Mouse (Mus musculus): ENCODE measurements around the gene Sh2d7.

- TF ChIP-seq ZMIZ1 (IDR thresholded peaks at IDR 0.05; ENCODE audit: low read depth, low read length), result no peak
- no peak for TF ChIP-seq CTCF (IDR thresholded peaks at IDR 0.05 in 2 of 3, conservative IDR thresholded peaks at IDR 0.05 in 1 of 3; ENCODE audit: control insufficient read depth in 1 of 3, insufficient read depth in 1 of 3, low read depth in 2 of 3, low read length in 3 of 3, poor library complexity in 1 of 3, severe bottlenecking in 1 of 3)
- no peak for TF ChIP-seq JUND (IDR thresholded peaks at IDR 0.05; ENCODE audit: low read depth, low read length)
- TF ChIP-seq ZC3H11A (IDR thresholded peaks at IDR 0.05; ENCODE audit: low read depth, low read length), result no peak
- peak; percentile 46 to 80; a peak in 2 of 4 replicates for TF ChIP-seq POLR2A (IDR thresholded peaks at IDR 0.05; ENCODE audit: control insufficient read depth in 1 of 2, insufficient read depth in 1 of 2, low read depth in 1 of 2, low read length in 2 of 2, poor library complexity in 1 of 2)
- TF ChIP-seq POLR2AphosphoS5 (IDR thresholded peaks at IDR 0.05; ENCODE audit: borderline replicate concordance, low read depth, low read length), result no peak
- TF ChIP-seq HCFC1 (IDR thresholded peaks at IDR 0.05; ENCODE audit: low read depth, low read length), result no peak
These were observed 37.2 kb upstream of the Sh2d7 start, which contains the start of gene Dmxl2 for GRCm38 (mm10) chr9:54501453-54502110.

Measured in MEL (cell line).